Mouse (Mus musculus) spleen, postnatal 4 days (tissue): ENCODE data around the gene Mmaa.

Experiments used
- DNase-seq, 2 experiments: peaks; one replicate each; pipeline ENCODE4 v3.0.0; 2022; ENCODE audit warnings: low spot score in 2 of 2

Gene Mmaa

DNA sequence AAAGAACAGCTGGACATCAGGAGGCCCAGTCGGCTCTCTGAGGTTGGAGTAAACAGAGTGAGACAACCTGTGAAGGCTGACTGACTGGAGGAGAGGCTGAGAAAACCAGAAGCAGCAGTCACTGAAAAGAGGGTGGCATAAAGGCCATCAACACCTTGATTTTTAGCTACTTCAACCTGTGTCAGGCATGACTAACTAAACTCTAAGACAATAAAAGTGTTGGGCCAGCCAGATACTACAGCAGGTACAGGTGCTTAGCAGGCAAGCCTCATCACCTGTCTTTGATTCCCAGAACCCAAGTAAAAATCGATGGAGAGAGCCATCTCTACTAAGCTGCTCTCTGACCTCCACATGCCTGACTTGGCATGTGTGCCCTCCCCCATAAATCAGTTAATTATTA lies 6.1 kb downstream of the Mmaa start:
- no peak for DNase-seq

DNA sequence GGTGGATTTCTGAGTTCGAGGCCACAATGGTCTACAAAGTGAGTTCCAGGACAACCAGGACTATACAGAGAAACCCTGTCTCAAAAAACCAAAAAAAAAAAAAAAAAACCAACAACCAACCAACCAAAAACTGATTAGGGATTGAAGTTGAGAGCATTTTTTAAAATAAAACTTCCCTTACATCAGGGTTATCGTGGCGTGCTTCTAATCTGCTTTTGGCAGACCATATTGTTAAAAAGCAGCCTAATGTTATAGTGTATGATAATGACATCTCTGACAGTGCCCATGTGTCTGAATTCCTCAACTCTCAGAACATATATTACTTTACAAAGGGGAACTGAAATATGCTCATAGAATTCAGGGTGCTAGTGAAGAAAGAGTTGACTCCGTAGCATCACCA lies 6.5 kb downstream of the Mmaa start:
- DNase-seq = no peak

DNA sequence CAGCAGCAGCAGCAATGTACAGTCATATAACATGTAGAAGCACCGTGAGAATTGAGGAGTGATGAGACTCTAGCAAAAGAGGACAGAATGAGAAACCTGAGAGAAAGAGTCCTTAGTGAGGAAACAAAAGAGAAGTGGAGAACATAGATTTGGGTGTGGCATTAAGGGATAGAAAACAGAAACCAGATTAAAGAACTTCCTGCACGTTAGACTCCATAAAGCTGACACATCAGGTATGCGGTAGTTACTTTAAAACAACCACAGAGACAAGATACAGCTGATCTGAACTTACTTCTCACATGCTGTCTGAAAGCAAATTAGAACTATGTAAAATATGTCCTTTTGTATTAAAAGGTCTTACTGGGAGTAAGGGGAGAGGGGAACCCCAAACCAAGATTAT lies 8.3 kb downstream of the Mmaa start:
- DNase-seq = no peak

DNA sequence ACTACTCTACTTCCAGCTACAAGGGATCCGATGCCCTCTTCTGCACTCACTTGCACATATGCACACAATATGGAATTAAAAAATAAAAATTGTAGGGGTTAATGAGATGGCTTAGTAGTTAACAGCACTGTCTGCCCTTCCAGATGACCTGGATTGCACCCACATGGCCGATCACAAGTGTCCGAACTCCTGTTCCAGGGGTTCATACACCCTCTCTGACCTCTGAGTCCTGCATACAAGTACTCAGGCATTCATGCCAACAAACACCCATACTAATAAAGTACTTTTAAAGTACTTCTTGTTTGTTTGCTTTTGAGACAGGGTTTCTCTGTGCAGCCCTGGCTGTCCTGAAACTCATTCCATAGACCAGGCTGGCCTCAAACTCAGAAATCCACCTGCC lies 10.1 kb downstream of the Mmaa start:
- no peak for DNase-seq

DNA sequence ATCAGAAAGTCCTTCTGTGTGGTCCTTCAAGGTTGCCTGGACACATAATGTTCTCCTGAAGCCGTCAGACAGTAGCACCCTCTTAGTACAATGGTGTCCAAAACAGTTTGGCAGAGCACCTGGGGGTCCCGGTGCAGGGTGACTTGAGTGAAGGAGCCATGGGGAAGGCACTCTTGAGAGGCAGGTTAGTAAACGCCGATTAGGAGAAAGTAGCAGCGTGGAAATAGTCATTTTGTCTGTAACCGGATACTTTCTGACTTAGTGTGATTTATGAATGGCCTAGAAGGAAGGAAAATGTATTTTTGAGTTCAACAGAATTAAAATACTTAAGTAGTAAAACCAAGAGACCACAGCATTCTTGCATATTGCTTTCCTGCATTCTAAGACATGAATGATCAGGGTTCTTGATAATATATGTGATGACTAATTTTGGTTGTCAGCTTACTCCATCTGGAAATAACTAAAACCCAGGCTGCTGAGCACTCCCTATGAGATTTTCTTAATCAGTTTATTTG lies 13.3 kb downstream of the Mmaa start:
- DNase-seq = no peak

DNA sequence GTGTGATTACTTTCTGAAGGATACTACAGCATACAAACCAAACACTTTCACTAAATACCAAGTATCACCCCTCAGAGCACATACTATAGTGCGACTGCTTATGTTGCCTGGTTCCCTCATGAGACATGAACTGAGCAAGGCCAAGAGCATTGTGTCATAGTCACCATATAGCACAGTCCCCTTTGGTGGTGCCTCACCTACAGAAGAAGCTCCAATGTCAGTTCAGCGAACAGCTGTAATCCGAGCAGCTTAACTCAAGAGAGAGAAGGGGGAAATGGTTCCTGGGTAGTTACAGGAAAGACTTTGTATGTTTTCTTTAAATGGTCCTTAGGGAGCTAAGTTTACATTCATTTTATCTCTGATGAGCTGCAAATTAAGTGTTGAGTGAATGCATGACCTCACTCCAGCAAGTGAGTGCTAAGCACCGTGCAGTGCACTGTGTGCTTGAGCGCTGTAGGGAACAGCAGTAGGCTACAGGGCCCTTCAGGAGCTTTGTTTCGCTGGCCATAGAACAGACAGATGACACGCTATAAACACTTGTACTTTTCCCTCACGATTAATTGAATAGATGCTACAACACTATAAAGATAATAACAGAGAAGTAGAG lies 17.4 kb downstream of the Mmaa start:
- no peak for DNase-seq

DNA sequence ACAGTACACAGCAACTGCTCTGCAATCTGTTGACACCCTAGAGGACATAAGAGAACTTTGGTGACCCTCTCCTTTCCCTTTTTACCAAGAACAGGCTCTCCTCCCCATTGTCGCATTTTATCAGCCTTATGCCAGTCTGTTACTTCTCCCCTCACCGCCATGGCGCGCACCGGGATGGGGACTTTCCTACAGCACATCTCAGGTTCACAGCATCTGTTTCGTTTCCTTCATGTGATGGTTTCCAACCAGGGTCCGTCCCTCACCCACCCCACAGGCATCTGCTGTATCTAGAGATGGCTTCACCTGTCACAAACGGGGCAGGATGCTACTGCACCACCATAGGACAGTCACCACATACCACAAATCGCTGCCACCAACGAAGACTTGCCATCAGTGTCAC lies 19.8 kb downstream of the Mmaa start:
- no peak for DNase-seq

DNA sequence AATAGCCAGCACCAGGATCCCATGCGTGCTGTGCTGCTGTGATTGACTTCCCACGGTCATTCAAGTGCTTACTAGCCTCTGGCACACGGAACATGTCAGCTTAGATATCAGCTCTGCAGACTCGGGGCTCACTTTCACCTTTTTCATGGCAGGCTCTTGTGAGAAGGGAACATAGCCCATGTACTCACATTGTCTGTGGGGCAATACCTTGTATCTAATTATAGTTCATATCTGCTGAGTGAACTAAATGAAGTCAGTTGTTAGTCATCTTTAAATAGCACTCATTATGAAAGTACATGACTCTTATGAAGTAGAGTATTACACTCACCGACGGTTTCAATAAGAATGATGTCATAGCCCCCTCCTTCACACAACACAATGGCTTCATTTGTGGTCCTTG lies 21.0 kb downstream of the Mmaa start:
- DNase-seq = no peak

DNA sequence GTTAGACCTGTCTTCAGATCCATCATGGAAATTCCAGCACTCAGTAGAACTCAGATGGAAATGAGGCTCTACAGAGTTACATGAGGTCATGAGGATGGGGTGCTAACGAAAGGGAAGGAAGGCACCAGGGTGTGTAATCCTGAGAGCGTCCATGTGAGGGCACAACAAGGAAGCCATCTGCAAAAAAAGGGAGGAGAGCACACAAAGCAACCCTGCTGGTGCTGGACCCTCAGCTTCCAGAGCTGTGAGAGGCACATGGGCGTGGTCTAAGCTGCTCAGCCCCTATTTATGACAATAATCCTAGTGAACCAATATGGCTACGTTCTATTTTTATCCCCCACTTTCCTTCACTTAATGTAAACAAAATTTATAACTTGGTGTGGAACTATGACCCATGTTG lies 22.1 kb downstream of the Mmaa start:
- DNase-seq = no peak

DNA sequence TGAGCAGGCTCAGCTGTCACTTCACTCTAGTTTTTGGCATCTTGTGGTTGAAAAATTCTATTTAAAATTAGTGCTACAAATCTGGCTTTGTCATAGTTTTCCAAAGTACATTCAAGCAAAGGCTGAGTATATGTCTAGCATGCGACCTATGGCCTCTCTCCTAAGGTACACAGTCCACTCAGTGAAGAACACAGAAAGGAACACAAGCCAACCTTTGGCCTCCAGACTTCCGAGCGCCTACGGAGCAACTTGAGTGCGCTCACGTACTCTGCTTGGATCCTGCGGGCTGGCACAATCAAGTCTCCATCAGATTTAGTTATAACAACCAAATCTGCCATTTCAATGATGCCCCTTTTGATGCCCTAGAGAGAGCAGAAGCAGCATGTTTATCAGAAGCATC lies 25.8 kb downstream of the Mmaa start:
- no peak for DNase-seq

DNA sequence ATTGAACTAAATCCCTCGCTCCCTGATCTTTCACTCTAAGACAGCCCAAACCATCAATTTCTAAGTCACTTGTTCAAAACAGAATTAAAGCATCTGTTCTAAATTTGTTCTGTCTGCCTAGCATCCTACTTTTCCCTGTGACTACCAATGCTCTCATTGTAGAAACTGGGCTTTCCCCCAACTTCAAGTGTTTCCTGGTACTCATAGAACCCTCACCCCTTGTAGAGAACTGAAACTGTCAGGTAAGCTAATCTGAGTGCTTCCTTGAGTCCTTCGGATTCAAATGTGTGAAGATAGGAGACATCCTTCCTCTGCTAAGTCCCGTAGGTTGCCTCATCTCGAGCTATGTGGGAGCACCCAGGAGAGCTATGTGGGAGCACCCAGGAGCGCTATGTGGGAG lies 32.8 kb downstream of the Mmaa start:
- no peak for DNase-seq

DNA sequence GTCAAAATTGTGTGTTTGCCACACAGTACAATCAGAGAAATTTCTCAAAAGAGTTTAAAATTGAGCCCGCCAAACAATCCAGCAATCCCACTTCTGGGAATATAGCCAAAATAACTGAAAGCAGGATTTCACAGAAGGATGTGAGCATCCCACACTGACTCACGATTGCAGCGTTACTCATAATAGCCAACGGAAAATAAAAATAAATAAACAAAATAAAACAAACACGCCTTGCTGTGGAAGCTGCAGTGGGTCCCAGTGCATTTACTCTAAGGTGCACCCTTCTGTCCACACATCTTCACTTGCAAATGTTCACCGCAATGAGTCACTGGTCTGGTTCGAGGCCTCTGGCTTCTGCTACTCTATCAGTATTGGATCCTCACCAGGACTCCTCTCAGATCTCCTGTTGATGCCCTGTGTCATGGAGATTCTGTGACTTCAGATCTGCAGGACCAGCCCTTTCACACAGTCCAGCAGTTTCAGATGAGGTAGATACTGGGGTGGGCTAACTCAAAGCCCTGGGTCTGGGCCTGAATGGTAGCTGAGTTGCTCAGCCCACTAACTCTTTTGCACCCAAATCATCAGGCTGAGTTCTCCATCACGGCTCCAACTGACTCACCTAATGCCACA lies 38.5 kb downstream of the Mmaa start:
- no peak for DNase-seq

DNA sequence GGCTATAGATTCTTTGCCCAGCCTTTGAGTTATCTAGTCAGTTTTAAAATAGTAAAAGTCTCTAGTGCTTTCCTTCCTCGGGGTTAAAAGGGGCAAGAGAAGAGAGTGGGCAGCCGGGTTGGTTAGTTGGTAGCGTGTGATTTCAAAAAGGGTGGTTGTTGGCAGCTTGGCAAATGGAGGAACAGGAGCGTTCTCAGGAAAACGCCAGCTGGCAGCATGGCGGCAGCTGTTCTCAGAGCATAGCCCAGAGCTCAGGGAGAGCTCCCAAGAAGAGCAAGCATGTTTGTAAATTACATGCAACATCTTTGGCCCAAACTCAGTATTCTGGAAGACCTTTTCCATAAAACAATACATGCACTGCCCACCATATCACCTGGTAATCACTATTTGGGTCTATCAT lies 41.0 kb downstream of the Mmaa start:
- DNase-seq = no peak

DNA sequence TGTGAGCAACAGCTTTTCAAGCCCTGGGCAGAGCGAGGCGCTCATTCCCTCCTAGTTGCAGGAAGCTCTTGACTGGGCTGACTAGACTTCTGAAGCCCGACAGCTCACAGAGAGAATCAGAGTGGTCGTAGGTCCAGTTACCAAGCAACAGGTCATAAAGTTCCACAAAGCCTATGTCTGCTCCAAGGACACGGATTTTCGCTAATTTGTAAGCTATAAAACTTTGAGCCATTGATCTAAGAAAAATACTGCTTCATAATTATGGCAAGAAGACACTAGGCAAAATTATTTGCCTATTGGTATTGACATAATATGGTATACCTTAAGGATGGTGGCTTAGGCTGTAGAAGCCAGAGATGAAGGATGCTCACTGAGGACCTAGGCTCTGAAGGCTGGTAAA lies 46.3 kb downstream of the Mmaa start, which contains the start of gene 1700011L22Rik:
TSS of gene 1700011L22Rik (minus strand) at position 101 of the 400 bp plus-strand sequence.
- no peak for DNase-seq

DNA sequence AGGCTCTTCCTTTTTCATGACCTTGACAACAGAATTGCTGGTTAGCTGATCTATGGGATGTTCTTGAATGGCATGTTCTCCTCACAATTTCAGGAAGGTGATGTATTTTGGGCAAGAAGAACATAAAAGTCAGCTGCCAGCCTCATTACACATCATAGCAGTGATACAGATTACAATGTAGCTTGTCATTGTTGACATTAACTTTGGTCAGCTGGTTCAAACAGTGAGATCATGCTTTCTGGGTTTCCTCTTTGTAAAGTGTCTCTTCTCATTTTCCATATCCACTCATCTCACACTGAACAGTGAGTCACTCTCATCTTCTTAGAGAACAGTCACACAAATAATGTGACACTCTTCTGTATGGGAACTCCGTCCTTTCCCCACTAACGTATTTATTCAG lies 51.3 kb downstream of the Mmaa start:
- DNase-seq = no peak

DNA sequence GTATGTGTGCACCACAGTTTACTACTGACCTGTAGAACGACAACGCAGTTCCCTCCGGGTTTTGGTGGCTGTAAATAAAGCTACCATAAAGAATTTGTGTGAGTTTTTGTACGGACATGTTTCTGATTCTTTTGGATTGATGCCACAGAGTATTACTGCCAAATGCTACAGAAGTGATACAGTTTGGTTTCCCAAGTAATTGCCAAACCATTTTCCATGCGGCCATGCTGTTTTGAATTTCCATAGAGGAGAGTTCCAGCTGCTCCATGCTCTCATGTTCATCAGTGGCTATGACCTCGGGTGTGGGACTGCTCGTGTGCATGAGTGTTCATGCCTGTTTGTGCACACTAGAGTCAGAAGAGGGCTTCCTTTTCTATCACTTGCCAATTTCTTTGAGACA lies 54.7 kb downstream of the Mmaa start:
- no peak for DNase-seq

DNA sequence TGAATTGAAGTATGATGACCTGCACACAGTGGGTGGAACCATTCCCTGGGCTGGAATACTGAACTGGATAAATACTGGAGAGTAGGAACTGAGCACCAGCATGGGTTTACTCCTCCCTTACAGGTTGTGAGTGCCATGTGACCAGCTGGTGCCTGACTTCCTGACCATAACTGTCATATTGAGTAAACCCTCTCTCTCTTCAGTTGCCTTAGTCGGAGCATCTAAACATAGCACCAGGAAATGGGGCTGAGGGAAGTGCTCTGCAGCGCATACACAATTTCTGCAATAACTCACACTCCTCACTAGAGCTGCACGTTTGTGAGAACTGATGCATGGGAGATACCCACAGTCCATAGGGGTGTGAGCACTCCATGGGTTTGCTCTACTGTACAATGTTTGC lies 55.4 kb downstream of the Mmaa start:
- no peak for DNase-seq

DNA sequence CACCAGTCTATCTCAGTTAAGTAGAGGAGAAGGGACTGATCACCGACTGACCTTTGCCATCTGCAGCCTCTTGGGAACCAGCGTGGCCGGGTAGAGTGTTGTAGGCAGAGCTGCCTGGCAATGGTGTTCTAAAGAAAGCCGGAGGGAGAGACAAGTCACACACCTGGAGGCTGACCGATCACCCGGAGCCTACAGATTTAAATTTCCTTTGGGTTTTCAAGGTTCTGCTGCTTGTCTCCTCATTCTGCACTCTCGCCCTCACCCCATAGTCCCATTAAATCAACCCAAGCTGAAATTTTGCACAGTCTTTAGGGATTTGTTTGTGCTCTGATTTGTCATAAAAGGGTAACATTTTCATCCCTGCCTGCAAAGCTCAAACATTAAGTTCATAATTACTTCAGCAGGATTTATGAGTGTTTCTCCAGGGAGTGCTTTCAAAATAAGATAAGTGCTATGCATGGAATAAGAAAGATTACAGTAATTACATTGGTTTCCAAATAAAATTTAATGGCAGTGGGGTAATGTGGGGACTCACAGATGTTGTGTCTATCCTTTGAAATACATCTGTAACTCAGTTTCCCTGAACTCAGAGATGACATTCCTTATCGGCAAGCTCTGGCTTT lies 65.4 kb downstream of the Mmaa start:
- no peak for DNase-seq

DNA sequence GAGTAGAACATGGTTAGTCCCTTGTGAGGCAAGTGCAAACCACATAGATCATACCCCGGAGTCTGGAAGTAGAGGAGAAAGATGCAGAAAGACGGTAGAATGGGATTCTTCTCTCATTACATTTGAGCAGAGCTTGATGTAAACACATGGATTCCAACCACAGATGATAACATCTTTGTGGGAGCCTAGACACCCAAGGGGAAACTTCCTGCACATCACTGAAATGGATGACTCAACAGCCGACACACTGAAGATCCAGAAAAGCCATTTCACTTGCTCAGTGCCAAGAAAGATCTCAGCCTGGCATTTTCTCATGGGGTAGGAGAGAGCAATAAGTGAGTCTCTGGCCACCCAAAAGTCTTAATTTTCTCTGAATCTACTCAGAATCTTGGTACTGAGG lies 66.8 kb downstream of the Mmaa start:
- DNase-seq = no peak

DNA sequence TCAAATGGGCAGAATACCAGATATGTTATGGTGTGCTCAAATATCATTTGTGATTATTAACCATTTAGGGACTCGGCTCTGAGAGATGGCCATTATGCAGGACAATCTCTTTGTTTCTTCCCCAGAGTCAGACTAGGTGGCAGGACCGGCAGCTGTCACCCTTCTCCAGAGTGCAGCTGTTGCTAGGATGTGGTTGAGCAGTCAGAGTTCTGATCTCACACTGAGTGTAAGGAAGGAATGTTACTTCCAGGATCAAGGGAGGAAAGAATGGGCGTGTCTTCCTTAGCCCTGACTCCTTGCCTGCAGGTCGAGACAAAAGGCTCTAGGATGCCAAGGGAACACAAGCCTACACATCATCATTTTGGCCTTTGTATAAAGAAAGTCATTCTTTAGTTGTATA lies 67.5 kb downstream of the Mmaa start:
- no peak for DNase-seq

DNA sequence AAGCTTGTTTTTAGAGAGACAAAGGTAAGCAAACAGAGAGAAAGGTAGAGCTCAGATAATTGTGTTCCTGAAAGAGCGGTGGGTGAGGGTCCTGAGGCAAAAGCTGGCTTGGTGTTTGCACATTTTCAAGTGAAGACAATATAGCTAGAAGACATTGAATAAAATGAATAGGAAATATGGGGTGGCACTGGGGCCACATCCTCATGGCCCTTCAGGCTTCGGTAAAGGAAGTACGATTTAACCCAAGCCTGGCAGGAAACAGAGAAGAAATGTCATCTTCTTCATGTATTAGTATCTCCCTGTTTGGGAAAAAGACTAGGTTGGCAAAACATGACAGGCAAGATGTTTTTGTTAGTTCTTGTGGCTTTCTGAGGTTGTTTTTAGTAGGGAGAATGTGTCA lies 68.7 kb downstream of the Mmaa start:
- DNase-seq = no peak

DNA sequence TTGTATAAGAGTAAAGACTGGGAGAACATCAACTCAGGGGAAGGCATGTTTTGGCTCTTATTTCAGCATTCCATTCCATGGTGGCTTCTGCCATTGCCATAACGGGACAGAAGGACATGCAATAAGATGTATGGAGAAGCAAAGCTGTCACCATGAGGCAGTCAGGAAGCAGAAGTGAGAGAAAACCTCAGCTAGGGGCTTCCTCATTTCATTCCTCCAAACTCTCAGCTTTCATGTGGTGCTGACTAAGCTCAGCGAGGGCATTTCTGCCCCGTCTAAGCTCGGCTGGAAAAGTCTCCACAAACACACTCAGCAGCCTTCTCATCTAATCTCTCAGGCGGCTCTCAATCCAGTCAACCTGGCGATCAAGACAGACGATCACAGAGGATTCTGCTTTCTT lies 69.2 kb downstream of the Mmaa start:
- no peak for DNase-seq

DNA sequence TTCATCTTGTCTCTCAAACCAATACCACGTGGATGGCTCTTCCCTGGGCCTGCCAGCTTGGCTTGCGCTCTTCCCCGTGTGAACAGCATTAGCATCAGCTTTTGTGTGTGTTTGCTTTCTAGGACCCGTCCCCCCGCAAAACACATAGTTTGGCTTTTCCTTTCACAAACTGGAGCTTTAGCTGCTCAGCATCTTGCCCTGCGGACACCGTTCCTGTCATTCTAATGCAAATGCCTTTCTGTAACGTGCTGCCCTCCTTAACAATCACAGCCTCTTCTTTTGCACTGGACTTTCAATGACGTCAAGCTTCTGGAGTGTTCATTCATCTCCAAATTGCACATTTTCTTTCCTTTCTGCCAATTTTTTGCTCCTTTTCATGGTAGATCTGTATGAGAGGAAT lies 70.4 kb downstream of the Mmaa start:
- DNase-seq = no peak

DNA sequence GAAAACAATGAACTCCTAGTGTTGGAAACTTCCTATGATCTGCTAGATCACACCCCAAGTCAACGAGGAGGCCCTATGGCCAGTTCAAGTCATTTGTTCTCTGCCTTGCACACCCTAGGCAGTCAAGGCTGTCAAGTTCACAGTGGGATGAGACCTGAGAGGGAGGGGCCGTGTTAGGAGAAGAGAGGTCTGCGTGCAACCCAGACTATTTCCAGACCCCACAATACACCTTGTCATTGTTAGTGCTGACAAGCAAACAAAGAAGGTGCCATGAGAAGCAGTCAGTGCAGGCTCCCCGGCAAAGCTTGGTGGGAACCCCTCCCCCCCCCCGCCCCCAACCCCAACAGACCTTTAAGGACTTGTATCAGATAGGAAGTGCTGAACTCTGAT lies 72.0 kb downstream of the Mmaa start:
- DNase-seq = no peak
